Mouse (Mus musculus) hindbrain, embryonic 13.5 days (tissue): ENCODE results near the gene Edar. TPM values are rescaled to one million over a fixed set of nuclear protein-coding genes. Genes with fewer than 3 reads are reported as not detected.

ENCODE experiments used
- ATAC-seq: fragments of 200-750 bp; cut with Nextera tagmentation; 2 replicates; pipeline ENCODE4 v1.8.0; 2017; ENCODE audit warnings: moderate TSS enrichment; ENCODE audit not compliant: low FRiP score
- H3K27ac ChIP-seq: fragments of 300-500 bp; sonication (generic); 2 replicates; pipeline ENCODE4 v1.5.1; 2015; ENCODE audit warnings: inconsistent platforms, mild to moderate bottlenecking, moderate library complexity
- H3K27me3 ChIP-seq: fragments of 300-500 bp; sonication (generic); 2 replicates; pipeline ENCODE4 v1.6.1; 2015; ENCODE audit warnings: mild to moderate bottlenecking, inconsistent platforms
- H3K36me3 ChIP-seq: fragments of 300-500 bp; sonication (generic); 2 replicates; pipeline ENCODE4 v1.6.1; 2015; ENCODE audit warnings: mild to moderate bottlenecking, inconsistent platforms
- H3K4me1 ChIP-seq: fragments of 300-500 bp; sonication (generic); replicated peaks from 2 replicates; pipeline ENCODE4 v1.6.1; 2015; ENCODE audit warnings: inconsistent platforms
- H3K4me2 ChIP-seq: fragments of 300-500 bp; sonication (generic); 2 replicates; pipeline ENCODE4 v1.6.1; 2015; ENCODE audit warnings: inconsistent platforms, mild to moderate bottlenecking, moderate library complexity
- H3K4me3 ChIP-seq: fragments of 300-500 bp; sonication (generic); 2 replicates; pipeline ENCODE4 v1.5.1; 2015; ENCODE audit warnings: mild to moderate bottlenecking, inconsistent platforms
- H3K9ac ChIP-seq: fragments of 300-500 bp; sonication (generic); 2 replicates; pipeline ENCODE4 v1.6.1; 2015; ENCODE audit warnings: mild to moderate bottlenecking, inconsistent platforms
- H3K9me3 ChIP-seq: fragments of 300-500 bp; sonication (generic); 2 replicates; pipeline ENCODE4 v1.6.1; 2016; ENCODE audit warnings: inconsistent platforms
- WGBS: fragments of 180-500 bp; shearing (Covaris S2); methylation state at CpG from one replicate; pipeline ENCODE4 v1.1.7; 2015; 5-methylcytosine and 5-hydroxymethylcytosine counted together
- polyA plus RNA-seq: library from polyadenylated mRNA; unstranded; fragments of >200 nt; fragmentation: Nextera tagmentation; extraction: Ambion mirVana; gene quantifications from 2 replicates; pipeline ENCODE4 v1.2.1, GENCODE M21; 2015

Edar gene
- polyA plus RNA-seq, 1 experiment from 2014 or later = 0.21 TPM

GRCm38 (mm10) chr10:58585427-58586223, 89.8 kb downstream of the Edar start:
- Histone ChIP-seq H3K4me3 (no peak overlapping the region), H3K4me1 (no peaks in the 10 kb centered on the region), H3K9ac (no peak overlapping the region), H3K36me3 (no peaks in the 10 kb centered on the region), H3K9me3 (no peaks in the 10 kb centered on the region), H3K4me2 (no peak overlapping the region), H3K27me3 (no peaks in the 10 kb centered on the region), H3K27ac (no peak overlapping the region)
- WGBS = 81% methylated on average over 5 of the region's 5 CpGs
- no peak for ATAC-seq

GRCm38 (mm10) chr10:58560521-58560920, 114.9 kb downstream of the Edar start:
- Histone ChIP-seq H3K4me1 (no peaks in the 10 kb centered on the region), H3K9me3 (no peaks in the 10 kb centered on the region), H3K4me3 (no peak overlapping the region), H3K36me3 (no peaks in the 10 kb centered on the region), H3K27ac (no peak overlapping the region), H3K4me2 (no peak overlapping the region), H3K9ac (no peak overlapping the region), H3K27me3 (no peaks in the 10 kb centered on the region)
- 83% methylated on average over 6 of the region's 6 CpGs for WGBS
- ATAC-seq = no peak

- ATAC-seq = peak; percentile 59; the same call in 1 of the 2 replicates
- Histone ChIP-seq H3K9ac (no peak overlapping the region), H3K27ac (no peak overlapping the region)
These were observed 115.6 kb downstream of the Edar start for GRCm38 (mm10) chr10:58559901-58560300.

GRCm38 (mm10) chr10:58559098-58559497, 116.4 kb downstream of the Edar start:
- Histone ChIP-seq H3K9ac (no peak overlapping the region), H3K27ac (no peak overlapping the region), H3K4me1 (no peaks in the 10 kb centered on the region), H3K36me3 (no peaks in the 10 kb centered on the region), H3K4me2 (no peak overlapping the region), H3K27me3 (no peaks in the 10 kb centered on the region), H3K9me3 (no peaks in the 10 kb centered on the region), H3K4me3 (no peak overlapping the region)
- ATAC-seq = no peak
- 36% methylated on average over 7 of the region's 7 CpGs for WGBS

More at GRCm38 (mm10) chr10:58559901-58560300, 115.6 kb downstream of the Edar start:
- Histone ChIP-seq H3K4me2 (no peak overlapping the region), H3K36me3 (no peaks in the 10 kb centered on the region), H3K4me1 (no peaks in the 10 kb centered on the region), H3K9me3 (no peaks in the 10 kb centered on the region), H3K4me3 (no peak overlapping the region), H3K27me3 (no peaks in the 10 kb centered on the region)
- WGBS = 18% methylated on average over 3 of the region's 3 CpGs

GRCm38 (mm10) chr10:58554693-58555387, 120.6 kb downstream of the Edar start:
- Histone ChIP-seq H3K4me3 (no peak overlapping the region), H3K4me1 (no peaks in the 10 kb centered on the region), H3K27ac (no peak overlapping the region), H3K36me3 (no peaks in the 10 kb centered on the region), H3K27me3 (no peaks in the 10 kb centered on the region), H3K9ac (no peak overlapping the region), H3K9me3 (no peaks in the 10 kb centered on the region), H3K4me2 (no peak overlapping the region)
- WGBS = 87% methylated on average over 8 of the region's 8 CpGs
- no peak for ATAC-seq

Other genes with a start within 250 kb of the Edar start
- gene Ranbp2, start 228.7 kb downstream of the Edar start, polyA plus RNA-seq = 20.5 and 20.6 TPM in 2 replicates
- 10.4 and 11.1 TPM in 2 replicates for gene Ccdc138, start 177.7 kb downstream of the Edar start, polyA plus RNA-seq
- gene Gm17542, start 42.6 kb upstream of the Edar start, polyA plus RNA-seq = not detected in 2 replicates
- gene Sh3rf3, start 137.7 kb upstream of the Edar start, polyA plus RNA-seq = 2.3 and 3.2 TPM in 2 replicates